Mouse (Mus musculus) lung, postnatal 0 days (tissue): Measurements from ENCODE around the gene Myo1b.
A peak's percentile ranks its signal among the peaks of the same experiment; 100 is the strongest.

Source experiments
- CTCF ChIP-seq: IDR thresholded peaks from 2 replicates; pipeline ENCODE4 v1.5.1; 2016; ENCODE audit warnings: antibody characterized with exemption, mild to moderate bottlenecking
- EP300 ChIP-seq: IDR thresholded peaks from 2 replicates; pipeline ENCODE4 v1.6.1; 2016; ENCODE audit warnings: antibody characterized with exemption, mild to moderate bottlenecking, control low read depth

DNA sequence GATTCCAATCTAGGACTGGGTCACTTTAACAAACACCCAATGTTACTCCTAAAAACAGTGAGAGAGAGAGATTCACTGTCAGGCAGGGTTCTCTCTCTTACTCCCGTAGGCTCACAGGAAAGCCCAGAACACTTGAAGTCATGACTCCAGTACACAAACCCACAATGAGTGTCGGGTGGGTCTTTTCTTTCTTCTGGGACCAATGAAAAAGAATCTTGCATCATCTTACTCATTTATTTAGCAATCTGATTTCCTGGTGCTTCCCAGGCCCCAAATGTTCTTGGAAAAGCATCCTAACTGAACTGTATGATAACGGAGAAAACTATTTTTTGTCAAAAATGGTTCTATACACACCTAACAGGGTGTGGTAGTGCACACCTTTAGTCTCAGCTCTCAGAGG, 1.8 kb downstream of the Myo1b start:
- TF ChIP-seq CTCF (no peak), EP300 (peak; percentile 24; the same call in 1 of the 2 replicates)
